Mouse (Mus musculus) neutrophil, adult 65 days (primary cell): Measurements from ENCODE around the gene Olfr492. TPM values are rescaled to one million over a fixed set of nuclear protein-coding genes. Genes with fewer than 3 reads are reported as not detected.

Experiments
- total RNA-seq: library from RNA; stranded (reverse); gene quantifications from 2 replicates; pipeline ENCODE4 v1.2.4, GENCODE M21; 2023

Olfr492 gene
- total RNA-seq: not detected in 2 replicates

DNA sequence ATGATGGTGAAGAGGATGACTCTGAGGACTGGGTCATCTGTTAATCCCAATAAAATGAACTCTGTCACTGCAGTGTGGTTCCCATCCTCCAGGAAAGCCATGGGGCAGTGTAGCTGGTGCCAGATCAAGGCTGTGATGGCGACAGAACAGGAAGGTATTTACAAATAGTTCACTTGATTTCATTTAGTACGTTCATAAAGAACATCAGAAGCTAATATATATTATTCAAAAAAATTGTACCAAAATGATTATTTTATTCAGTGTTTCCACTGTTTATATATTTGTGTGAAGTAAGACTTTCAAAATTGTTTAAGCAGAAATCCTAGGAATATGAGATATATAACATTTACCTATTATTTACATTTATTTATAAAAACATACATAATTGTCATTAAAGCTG lies at the start of gene Olfr492:
Gene Olfr492 (minus strand): TSS at position 101 of the 400 bp plus-strand sequence.

DNA sequence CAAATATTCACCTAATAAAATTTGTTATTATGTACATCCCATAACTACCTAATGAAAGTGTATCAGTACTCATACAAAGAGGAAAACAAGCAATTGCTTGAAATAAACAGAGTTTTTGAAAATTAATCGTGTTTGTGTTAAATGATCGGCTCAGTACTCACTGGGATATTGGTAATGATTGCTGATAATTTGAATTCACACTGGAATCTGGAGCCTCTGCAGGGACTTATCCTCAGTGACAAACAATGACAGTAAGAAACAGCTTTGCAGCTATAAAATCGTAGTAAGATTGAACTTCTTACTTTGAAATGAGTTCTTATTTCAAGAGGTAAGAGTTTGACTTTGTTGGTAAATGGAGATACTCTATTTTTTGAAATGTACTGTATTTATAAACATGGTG lies 41.6 kb upstream of the Olfr492 start, which contains the start of gene Olfr494:
Gene Olfr494 (plus strand): TSS at position 301 of the 400 bp plus-strand sequence.

DNA sequence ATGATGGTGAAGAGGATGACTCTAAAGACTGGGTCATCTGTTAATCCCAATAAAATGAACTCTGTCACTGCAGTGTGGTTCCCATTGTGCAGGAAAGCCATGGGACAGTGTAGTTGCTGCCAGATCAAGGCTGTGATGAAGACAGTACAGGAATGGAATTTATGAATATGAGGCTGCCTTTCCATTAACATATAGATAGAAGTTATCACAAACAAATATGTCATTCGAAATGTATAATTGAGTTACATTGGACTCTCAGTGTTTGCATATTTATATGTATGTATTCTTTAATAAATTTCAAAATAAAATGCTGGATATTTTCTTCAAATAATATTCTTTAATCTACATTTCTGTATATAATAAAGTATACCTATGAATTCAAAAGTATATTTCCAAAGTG lies 23.4 kb upstream of the Olfr492 start, which contains the start of gene Olfr493:
Gene Olfr493 (minus strand): TSS at position 101 of the 400 bp plus-strand sequence.

DNA sequence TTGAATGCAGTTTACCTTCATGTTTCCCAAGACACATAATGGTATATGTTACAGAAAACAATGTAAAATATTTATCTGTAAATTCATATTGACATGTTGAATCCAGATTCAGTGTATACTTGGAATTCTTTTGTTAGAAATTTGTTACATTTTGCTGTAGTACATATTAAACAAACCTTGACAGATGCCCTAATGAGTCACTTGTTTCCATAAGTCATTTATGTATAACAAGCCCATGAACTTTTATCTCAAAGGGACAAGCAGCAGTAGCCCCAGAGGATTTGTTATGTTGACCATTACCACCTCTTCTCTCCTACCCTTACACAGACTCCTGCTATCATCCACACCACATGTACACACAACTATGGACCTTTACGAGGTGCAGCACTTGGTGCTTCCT lies 10.3 kb downstream of the Olfr492 start, which contains the start of gene Olfr491:
Gene Olfr491 (plus strand): TSS at position 301 of the 400 bp plus-strand sequence.

DNA sequence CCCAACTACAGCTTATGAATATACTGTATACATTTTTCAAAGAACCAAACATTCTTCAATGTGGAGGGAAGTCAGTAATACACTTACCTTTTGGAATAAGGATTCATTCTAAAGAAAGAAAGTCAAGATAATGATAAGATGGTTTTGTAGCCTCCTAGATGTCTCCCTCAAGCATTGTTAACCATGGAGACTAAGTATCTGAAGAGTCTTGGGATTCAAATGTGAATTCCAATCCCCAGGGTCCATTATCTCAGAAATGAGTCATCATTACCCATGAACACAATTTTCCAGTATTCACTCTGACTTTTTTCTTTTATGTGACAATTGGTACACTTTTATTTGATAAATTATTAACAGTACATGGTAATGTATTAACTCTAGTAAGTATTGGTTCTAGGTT lies 34.6 kb downstream of the Olfr492 start, which contains the start of gene Olfr490:
Gene Olfr490 (minus strand): TSS at position 101 of the 400 bp plus-strand sequence.

Other genes with a start within 250 kb of the Olfr492 start
- not detected in 2 replicates for gene Olfr481, start 243.8 kb downstream of the Olfr492 start, total RNA-seq
- 2.1 and 2.4 TPM in 2 replicates for gene Olfr482, start 226.1 kb downstream of the Olfr492 start, total RNA-seq
- gene Olfr483, start 222.8 kb downstream of the Olfr492 start, total RNA-seq: not detected in 2 replicates
- gene Olfr484, start 196.2 kb downstream of the Olfr492 start, total RNA-seq: not detected in 2 replicates
- gene Olfr485, start 163.8 kb downstream of the Olfr492 start, total RNA-seq: not detected in 2 replicates
- not detected in 2 replicates for gene Olfr486, start 150.9 kb downstream of the Olfr492 start, total RNA-seq
- gene Olfr487, start 109.0 kb downstream of the Olfr492 start, total RNA-seq: not detected in 2 replicates
- gene Olfr488, start 65.3 kb downstream of the Olfr492 start, total RNA-seq: not detected in 2 replicates
- gene Olfr490, start 34.7 kb downstream of the Olfr492 start, total RNA-seq: not detected in 2 replicates
- gene Olfr491, start 10.2 kb downstream of the Olfr492 start, total RNA-seq: not detected in 2 replicates
- gene Olfr493, start 23.3 kb upstream of the Olfr492 start, total RNA-seq: not detected in 2 replicates
- not detected in 2 replicates for gene Olfr494, start 41.7 kb upstream of the Olfr492 start, total RNA-seq
- gene Olfr495, start 69.5 kb upstream of the Olfr492 start, total RNA-seq: not detected in 2 replicates
- not detected in 2 replicates for gene Olfr497, start 96.7 kb upstream of the Olfr492 start, total RNA-seq
- gene Olfr498, start 141.7 kb upstream of the Olfr492 start, total RNA-seq: not detected in 2 replicates
- not detected in 2 replicates for gene Olfr502, start 201.4 kb upstream of the Olfr492 start, total RNA-seq
- not detected in 2 replicates for gene Olfr503, start 220.9 kb upstream of the Olfr492 start, total RNA-seq
- gene Olfr504, start 242.1 kb upstream of the Olfr492 start, total RNA-seq: not detected in 2 replicates